Mouse (Mus musculus): Measurements from ENCODE around the gene Klc1. TPM values are rescaled to one million over a fixed set of nuclear protein-coding genes. Genes with fewer than 3 reads are reported as not detected.

The Klc1 gene
- polyA plus RNA-seq, 1 experiment: 252 TPM

GRCm38 (mm10) chr12:111816967-111817366, 58.3 kb downstream of the Klc1 start:
- peaks cover 55% of the 10 kb centered on the region for H3K79me2 ChIP-seq (ENCODE audit: control insufficient read depth, insufficient read depth)
- H3K27me3 ChIP-seq (ENCODE audit: control insufficient read depth, insufficient read depth, insufficient read length): no peaks in the 10 kb centered on the region
- H3K4me3 ChIP-seq: no peak overlapping the region
- H3K4me2 ChIP-seq (ENCODE audit: low read depth): peak overlapping the region; percentile 85
- no peak for TF ChIP-seq MYOG (IDR thresholded peaks at IDR 0.05; ENCODE audit: control insufficient read depth in 1 of 3, insufficient read depth in 1 of 3, insufficient read length in 2 of 3, low read depth in 2 of 3)
- no peak for TF ChIP-seq TCF3 (IDR thresholded peaks at IDR 0.05; ENCODE audit: insufficient read length, low read depth)
- no peak for TF ChIP-seq POLR2A (IDR thresholded peaks at IDR 0.05; ENCODE audit: insufficient read length, low read depth)
- TF ChIP-seq USF1 (IDR thresholded peaks at IDR 0.05; ENCODE audit: low read depth): no peak
- no peak for TF ChIP-seq E2F4 (IDR thresholded peaks at IDR 0.05; ENCODE audit: insufficient read depth)
- no peak for TF ChIP-seq MAX (IDR thresholded peaks at IDR 0.05; ENCODE audit: low read depth)
- no peak for TF ChIP-seq CEBPB (IDR thresholded peaks at IDR 0.05; ENCODE audit: insufficient read depth, poor library complexity, severe bottlenecking)
- no peak for TF ChIP-seq TCF12 (IDR thresholded peaks at IDR 0.05; ENCODE audit: insufficient read depth, poor library complexity, severe bottlenecking)
- TF ChIP-seq POLR2AphosphoS2 (IDR thresholded peaks at IDR 0.05; ENCODE audit: insufficient read length, low read depth): no peak
- no peak for TF ChIP-seq REST (IDR thresholded peaks at IDR 0.05; ENCODE audit: insufficient read depth, insufficient read length)
- no peak for TF ChIP-seq SRF (IDR thresholded peaks at IDR 0.05; ENCODE audit: control insufficient read depth, insufficient read length, low read depth)
- TF ChIP-seq MYOD1 (IDR thresholded peaks at IDR 0.05; ENCODE audit: control insufficient read depth in 1 of 3, insufficient read length in 2 of 3, low read depth in 2 of 3): no peak
- H3ac ChIP-seq (ENCODE audit: control insufficient read depth, insufficient read length): no peak overlapping the region
- no peaks in the 10 kb centered on the region for H3K36me3 ChIP-seq (ENCODE audit: control insufficient read depth, insufficient read depth)

DNA sequence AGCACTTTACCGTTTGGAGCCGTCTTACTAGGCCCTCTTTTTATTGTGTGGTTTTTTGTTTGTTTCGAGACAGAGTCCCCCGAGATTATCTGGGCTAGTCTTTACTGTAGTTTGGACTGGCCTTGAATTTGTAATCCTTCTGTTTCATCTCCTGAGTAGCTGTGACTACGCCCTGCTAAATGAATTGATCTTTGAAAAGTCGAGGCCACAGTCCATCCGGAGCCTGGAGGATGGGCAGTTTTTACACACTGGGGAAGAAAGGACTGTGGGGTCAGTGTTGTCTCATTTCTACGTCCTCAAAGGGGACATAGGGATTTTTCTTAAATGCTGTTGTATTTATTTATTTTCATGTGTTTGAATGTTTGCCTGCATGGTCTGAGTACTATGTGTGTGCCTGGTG, 59.3 kb downstream of the Klc1 start:
- Histone ChIP-seq H3K4me3 (no peak overlapping the region), H3K27me3 (ENCODE audit: control insufficient read depth, insufficient read depth, insufficient read length) (no peaks in the 10 kb centered on the region), H3ac (ENCODE audit: control insufficient read depth, insufficient read length) (no peak overlapping the region), H3K79me2 (ENCODE audit: control insufficient read depth, insufficient read depth) (peaks cover 55% of the 10 kb centered on the region), H3K36me3 (ENCODE audit: control insufficient read depth, insufficient read depth) (no peaks in the 10 kb centered on the region), H3K4me2 (ENCODE audit: low read depth) (no peak overlapping the region)
- no peak for TF ChIP-seq POLR2A (IDR thresholded peaks at IDR 0.05; ENCODE audit: insufficient read length, low read depth)
- TF ChIP-seq USF1 (IDR thresholded peaks at IDR 0.05; ENCODE audit: low read depth): no peak
- no peak for TF ChIP-seq POLR2AphosphoS2 (IDR thresholded peaks at IDR 0.05; ENCODE audit: insufficient read length, low read depth)
- no peak for TF ChIP-seq MAX (IDR thresholded peaks at IDR 0.05; ENCODE audit: low read depth)
- TF ChIP-seq SRF (IDR thresholded peaks at IDR 0.05; ENCODE audit: control insufficient read depth, insufficient read length, low read depth): no peak
- TF ChIP-seq MYOD1 (IDR thresholded peaks at IDR 0.05; ENCODE audit: control insufficient read depth in 1 of 3, insufficient read length in 2 of 3, low read depth in 2 of 3): no peak
- TF ChIP-seq E2F4 (IDR thresholded peaks at IDR 0.05; ENCODE audit: insufficient read depth): no peak
- no peak for TF ChIP-seq TCF12 (IDR thresholded peaks at IDR 0.05; ENCODE audit: insufficient read depth, poor library complexity, severe bottlenecking)
- TF ChIP-seq REST (IDR thresholded peaks at IDR 0.05; ENCODE audit: insufficient read depth, insufficient read length): no peak
- TF ChIP-seq TCF3 (IDR thresholded peaks at IDR 0.05; ENCODE audit: insufficient read length, low read depth): no peak
- no peak for TF ChIP-seq MYOG (IDR thresholded peaks at IDR 0.05; ENCODE audit: control insufficient read depth in 1 of 3, insufficient read depth in 1 of 3, insufficient read length in 2 of 3, low read depth in 2 of 3)
- TF ChIP-seq CEBPB (IDR thresholded peaks at IDR 0.05; ENCODE audit: insufficient read depth, poor library complexity, severe bottlenecking): no peak

DNA sequence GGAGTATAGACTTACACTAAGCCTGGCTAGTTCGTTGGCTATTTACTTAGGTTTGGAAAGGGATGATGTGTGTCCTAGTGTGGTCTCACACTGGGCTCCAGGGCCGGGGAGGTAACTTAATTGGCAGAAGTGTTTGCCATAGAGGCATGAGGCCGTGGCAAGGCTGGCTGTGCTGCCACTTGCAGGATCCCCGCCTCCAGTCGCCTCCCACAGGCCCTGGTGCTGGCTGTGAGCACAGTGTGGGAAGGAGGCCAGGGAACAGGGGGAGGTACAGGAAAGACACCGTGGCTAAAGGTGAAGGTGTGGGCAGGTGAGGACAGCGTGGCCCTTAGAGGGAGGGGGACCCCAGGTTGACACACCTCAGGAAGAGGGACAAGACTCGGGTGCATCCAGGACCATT, 61.3 kb downstream of the Klc1 start:
- Histone ChIP-seq H3K79me2 (ENCODE audit: control insufficient read depth, insufficient read depth) (peaks cover 48% of the 10 kb centered on the region), H3ac (ENCODE audit: control insufficient read depth, insufficient read length) (no peak overlapping the region)
- TF ChIP-seq MYOG (IDR thresholded peaks at IDR 0.05; ENCODE audit: control insufficient read depth in 1 of 3, insufficient read depth in 1 of 3, insufficient read length in 2 of 3, low read depth in 2 of 3): no peak
- TF ChIP-seq MYOD1 (IDR thresholded peaks at IDR 0.05; ENCODE audit: control insufficient read depth in 1 of 3, insufficient read length in 2 of 3, low read depth in 2 of 3): no peak
- no peak for TF ChIP-seq USF1 (IDR thresholded peaks at IDR 0.05; ENCODE audit: low read depth)
- TF ChIP-seq REST (IDR thresholded peaks at IDR 0.05; ENCODE audit: insufficient read depth, insufficient read length): no peak
- TF ChIP-seq E2F4 (IDR thresholded peaks at IDR 0.05; ENCODE audit: insufficient read depth): no peak
- TF ChIP-seq MAX (IDR thresholded peaks at IDR 0.05; ENCODE audit: low read depth): no peak
- TF ChIP-seq SRF (IDR thresholded peaks at IDR 0.05; ENCODE audit: control insufficient read depth, insufficient read length, low read depth): no peak
- no peak for TF ChIP-seq TCF3 (IDR thresholded peaks at IDR 0.05; ENCODE audit: insufficient read length, low read depth)
- TF ChIP-seq TCF12 (IDR thresholded peaks at IDR 0.05; ENCODE audit: insufficient read depth, poor library complexity, severe bottlenecking): no peak
- TF ChIP-seq POLR2AphosphoS2 (IDR thresholded peaks at IDR 0.05; ENCODE audit: insufficient read length, low read depth): no peak

GRCm38 (mm10) chr12:111820708-111821107, 62.1 kb downstream of the Klc1 start:
- Histone ChIP-seq H3K27me3 (ENCODE audit: control insufficient read depth, insufficient read depth, insufficient read length) (no peaks in the 10 kb centered on the region), H3K79me2 (ENCODE audit: control insufficient read depth, insufficient read depth) (peaks cover 41% of the 10 kb centered on the region), H3K4me2 (ENCODE audit: low read depth) (no peak overlapping the region), H3K4me3 (no peak overlapping the region), H3ac (ENCODE audit: control insufficient read depth, insufficient read length) (no peak overlapping the region), H3K36me3 (ENCODE audit: control insufficient read depth, insufficient read depth) (peaks cover 5% of the 10 kb centered on the region)
- no peak for TF ChIP-seq CEBPB (IDR thresholded peaks at IDR 0.05; ENCODE audit: insufficient read depth, poor library complexity, severe bottlenecking)
- TF ChIP-seq MYOD1 (IDR thresholded peaks at IDR 0.05; ENCODE audit: control insufficient read depth in 1 of 3, insufficient read length in 2 of 3, low read depth in 2 of 3): no peak
- no peak for TF ChIP-seq SRF (IDR thresholded peaks at IDR 0.05; ENCODE audit: control insufficient read depth, insufficient read length, low read depth)
- TF ChIP-seq POLR2A (IDR thresholded peaks at IDR 0.05; ENCODE audit: insufficient read length, low read depth): no peak
- no peak for TF ChIP-seq TCF3 (IDR thresholded peaks at IDR 0.05; ENCODE audit: insufficient read length, low read depth)
- no peak for TF ChIP-seq REST (IDR thresholded peaks at IDR 0.05; ENCODE audit: insufficient read depth, insufficient read length)
- TF ChIP-seq POLR2AphosphoS2 (IDR thresholded peaks at IDR 0.05; ENCODE audit: insufficient read length, low read depth): no peak
- no peak for TF ChIP-seq MAX (IDR thresholded peaks at IDR 0.05; ENCODE audit: low read depth)
- no peak for TF ChIP-seq TCF12 (IDR thresholded peaks at IDR 0.05; ENCODE audit: insufficient read depth, poor library complexity, severe bottlenecking)
- TF ChIP-seq MYOG (IDR thresholded peaks at IDR 0.05; ENCODE audit: control insufficient read depth in 1 of 3, insufficient read depth in 1 of 3, insufficient read length in 2 of 3, low read depth in 2 of 3): no peak
- no peak for TF ChIP-seq USF1 (IDR thresholded peaks at IDR 0.05; ENCODE audit: low read depth)

More for the DNA sequence above, 61.3 kb downstream of the Klc1 start:
- Histone ChIP-seq H3K4me3 (no peak overlapping the region), H3K4me2 (ENCODE audit: low read depth) (no peak overlapping the region), H3K27me3 (ENCODE audit: control insufficient read depth, insufficient read depth, insufficient read length) (no peaks in the 10 kb centered on the region), H3K36me3 (ENCODE audit: control insufficient read depth, insufficient read depth) (peaks cover 3% of the 10 kb centered on the region)

Measured in myocyte (in vitro differentiated cells).